Mouse (Mus musculus) right cerebral cortex, postnatal 4 days (tissue): ENCODE results near the gene Chaf1b.
A peak's percentile ranks its signal among the peaks of the same experiment; 100 is the strongest.

Source experiments
- DNase-seq: peaks from one replicate; pipeline ENCODE4 v3.0.0-alpha.2; 2022

Gene Chaf1b

DNA sequence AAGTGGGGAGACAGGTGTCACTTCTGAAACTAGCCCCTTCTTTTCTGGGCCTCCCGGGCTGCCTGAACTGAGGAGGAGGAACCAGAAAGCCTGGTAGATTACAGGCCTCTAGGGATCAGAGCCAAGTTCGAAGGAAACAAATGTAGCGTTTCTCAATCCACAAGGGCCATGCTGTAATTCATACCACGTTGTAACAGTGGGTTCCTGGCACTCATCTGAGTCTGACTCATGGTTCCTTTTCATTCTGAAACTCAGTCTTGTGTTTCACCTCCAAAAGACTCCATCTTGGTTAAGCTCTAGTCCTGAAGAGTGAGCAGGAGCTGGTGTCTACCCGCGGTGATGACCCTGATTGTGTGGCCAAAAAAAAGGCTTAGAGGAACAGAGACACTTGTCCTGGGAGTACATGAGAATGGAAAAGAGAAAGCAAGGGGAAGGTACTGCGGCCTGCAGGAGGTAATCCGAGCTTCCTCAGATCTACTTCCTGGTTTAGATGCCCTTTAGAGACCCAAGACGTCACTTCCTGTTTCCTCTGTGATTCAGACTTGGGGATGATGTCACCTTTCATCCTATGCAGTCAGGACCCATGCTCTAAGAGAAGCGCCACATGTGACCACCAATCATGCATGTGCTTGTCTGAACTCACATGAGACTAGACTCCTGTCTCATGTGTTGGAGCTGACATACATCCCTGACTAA is 30.3 kb downstream of the Chaf1b start:
- no peak for DNase-seq

DNA sequence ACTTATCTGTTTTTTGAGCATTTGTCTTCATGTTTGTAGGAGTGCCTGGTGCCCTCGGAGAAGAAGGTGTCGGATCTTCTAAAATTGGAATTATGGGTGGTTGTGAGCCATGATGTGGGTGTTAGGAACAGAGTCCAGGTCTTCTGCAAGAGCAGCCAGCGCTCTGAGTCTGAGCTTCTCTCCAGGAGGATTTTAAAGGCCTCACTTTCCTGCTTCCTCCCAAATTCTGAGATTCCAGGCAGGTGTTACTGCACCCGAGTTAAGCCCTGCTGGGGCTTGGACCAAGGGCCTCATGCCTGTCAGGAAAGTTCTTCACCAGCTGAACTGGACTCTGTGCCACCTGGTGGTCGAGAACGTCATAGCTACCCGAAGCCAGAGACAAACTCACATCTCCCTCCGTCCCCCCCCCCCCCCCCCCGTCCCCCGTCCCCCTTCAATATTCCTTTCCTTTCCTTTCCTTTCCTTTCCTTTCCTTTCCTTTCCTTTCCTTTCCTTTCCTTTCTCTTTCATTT is 31.7 kb downstream of the Chaf1b start:
- peak; percentile 46 for DNase-seq

DNA sequence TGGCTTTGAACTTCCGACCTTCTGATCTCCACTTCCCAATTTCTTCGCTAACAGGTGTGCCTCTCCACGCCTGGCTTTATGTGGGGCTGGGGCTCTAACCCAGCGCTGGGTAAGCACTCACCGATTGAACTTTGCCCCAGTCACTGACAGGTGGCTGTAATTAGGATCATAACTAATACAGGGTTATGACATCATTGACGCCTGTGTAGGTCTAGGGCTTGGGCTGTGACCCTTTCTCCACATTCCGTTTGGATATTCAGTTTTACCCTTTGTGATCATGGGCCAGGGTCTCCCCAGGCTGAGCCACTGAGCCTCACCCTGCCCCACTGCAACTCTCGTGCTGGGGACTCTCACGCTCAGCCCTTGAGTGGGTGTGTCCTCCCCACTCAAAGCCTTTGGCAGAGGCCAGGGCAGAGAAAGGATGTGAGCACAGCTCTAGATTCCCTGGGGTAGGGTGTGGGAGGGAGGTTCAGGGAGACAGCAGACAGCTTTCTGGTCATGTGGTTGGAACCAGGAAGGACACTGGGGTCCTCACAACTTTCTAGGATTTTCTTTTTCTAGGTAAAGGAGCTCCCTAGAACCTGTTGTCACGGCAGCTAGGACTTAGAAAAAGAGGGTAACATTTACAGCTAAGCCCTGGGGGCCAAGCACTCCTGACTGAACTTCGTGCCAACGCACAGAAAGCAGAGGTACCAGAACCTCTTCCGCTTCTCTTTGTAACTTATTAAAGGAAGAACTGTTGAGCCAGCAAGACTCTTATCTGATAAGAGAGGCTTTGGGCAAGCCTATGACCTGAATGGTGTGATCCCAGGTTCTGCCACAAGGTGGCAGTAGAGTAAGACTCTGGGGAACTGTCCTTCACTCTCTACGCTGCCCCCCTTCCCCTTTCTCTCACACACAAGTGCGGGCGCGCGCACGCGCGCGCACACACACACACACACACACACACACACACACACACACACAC is 34.3 kb downstream of the Chaf1b start:
- DNase-seq, result peak; percentile 95

DNA sequence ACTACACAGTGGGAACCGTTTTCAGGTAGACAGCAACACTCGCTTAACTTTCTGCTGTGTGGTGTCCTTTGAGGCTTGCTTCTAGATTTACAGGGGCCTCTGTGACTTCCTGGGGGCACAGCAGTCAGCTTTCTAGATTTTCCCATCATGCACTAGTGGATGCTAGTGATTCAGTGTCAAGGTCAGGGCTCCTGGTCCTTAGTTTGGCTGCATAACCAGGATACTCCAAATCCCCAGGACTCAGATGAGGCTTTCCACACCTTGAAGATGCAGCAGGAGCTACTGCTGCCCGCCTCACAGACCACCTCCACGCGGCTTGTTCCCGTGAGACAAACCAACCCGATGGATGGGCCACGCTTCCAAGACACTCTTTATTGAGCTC is 35.0 kb downstream of the Chaf1b start:
- DNase-seq, result no peak

DNA sequence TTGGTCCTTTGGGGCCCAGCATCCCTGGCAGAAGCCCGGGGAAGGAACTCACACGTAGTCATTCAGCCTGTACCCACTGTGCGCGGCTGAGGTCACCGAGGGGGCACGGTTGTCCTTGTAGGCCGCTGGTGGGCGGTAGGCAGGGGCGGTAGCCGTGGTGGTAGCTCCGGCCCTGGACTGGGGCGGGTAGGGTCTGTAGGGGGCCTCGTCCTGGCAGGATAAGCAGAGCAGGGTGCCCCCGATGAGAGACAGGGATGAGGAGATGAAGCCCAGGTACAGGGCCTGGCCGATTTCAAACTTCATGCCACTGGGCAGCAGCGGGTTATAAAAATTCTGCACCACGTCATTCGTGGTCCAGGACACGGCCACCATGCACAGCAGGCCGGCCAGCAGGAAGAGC is 35.5 kb downstream of the Chaf1b start:
- DNase-seq, result no peak

DNA sequence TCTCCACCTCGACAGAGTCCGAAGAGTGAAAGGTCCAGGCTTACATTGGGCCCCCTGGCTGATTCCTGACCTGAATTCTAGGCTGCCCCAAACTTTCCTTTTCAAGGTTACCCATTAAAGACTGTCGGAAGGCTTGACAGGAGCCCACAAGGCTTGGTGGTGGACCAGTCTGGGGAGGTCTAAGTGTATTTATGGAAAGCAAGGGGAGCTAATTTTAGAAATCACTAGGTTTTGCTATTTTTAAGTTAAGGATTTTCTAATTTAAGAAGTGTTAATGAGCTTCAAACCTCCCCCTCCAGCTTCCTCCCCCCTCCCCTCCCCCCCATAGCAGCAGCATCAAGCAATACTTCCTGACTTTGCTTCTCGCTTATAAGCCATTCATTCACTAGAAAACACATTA is 37.0 kb downstream of the Chaf1b start:
- DNase-seq, result no peak

DNA sequence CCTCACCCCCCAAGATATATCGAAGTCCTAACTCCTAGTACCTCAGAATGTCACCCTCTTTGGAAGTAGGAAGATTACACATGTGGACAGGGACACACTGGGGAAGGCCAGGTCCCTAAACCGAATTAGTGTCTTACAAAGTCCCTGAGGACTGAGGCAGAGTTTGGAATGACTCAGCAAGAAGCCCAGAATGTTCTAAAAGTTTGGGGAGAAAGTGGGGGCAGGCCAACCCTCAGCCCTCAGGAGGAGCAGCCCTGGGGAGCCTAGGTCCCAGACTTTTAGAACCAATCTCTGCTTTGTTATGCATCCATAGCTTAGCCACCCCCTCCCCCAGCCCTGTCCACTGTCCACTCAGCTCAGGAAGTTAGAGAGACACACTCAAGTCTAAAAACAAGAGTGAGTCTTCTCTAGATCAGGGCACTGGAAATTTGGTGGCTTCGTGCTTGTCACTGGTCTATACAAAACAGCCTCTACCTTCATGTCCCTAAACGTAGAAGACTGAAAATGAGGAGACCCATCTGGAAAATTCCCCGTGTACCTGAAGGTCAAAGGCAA is 39.2 kb downstream of the Chaf1b start:
- no peak for DNase-seq

DNA sequence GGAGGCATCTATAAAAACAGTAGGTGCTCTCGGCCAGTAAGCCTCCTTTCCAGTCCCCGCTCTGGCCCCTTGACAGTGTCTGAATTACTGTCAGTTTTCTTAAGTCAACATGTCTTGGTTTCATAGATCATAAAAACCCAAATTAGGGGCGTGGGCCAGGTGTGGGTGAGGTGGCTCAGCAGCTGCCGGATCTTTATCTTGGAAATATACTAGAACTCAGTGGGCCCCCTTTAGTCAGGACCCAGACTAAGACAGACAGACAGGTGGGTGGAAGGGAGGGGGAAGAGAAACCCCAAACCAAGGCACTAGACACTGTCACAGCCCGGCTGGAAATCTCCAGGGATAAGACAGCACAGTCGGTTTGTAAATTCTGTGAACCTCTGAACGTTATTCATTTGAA is 40.1 kb downstream of the Chaf1b start:
- no peak for DNase-seq

DNA sequence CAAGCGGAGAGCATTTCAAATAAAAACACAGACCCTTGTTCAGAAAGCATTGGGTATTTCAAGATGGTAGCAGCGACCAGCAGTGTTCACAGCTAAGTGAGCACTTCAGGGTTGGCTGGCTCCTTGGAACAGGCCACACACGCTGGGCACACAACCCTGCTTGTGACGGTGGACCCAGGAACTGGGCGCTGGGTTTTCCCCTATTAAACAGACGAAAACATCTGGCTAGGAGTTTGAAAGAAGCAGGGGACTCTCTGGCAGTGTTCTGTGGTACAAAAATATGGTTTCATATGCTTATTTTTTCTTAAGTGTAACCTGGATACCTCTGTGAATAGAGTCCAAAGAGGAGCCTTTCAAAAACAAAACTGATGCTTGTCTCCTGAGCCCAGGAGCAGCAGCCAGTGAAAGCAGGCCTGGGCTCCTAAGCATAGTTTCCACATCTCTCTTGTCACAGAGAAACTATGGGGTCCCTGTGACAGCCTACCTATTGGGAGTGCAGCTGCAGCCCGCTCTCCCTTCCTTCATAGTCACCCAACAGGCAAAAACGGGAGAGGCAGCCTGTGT is 42.1 kb downstream of the Chaf1b start:
- no peak for DNase-seq

DNA sequence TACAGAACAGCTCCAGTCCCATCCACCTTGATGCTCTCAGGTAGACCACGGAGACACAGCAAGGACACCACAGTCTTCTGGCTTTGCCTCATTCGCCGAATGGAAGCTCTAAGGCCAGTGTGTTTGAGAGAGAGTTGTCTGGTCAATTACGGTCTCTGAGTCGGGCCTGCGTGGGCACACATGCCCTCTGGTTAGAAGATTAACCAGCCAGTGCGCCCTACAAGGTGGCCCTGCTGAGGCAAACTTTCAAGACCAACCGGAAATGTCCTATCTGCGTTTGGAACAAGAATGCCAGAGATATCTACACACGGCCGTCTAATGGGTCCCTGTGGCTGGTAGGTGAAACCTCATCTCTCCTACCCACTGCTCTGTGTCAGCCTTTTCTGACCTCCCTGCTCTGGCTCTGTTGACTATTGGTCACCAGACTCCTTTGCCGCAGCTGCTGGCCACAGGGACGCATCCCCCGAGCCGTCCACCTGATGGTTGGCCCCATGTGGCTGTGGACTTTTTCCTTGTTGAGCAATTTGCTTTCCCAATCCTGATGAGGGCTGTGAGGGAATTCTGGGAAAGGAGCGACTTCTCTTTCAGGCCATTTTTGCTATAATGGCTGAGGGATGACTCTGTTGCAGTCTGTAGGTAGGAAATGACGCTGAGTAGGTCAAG is 45.8 kb downstream of the Chaf1b start:
- DNase-seq, result no peak

DNA sequence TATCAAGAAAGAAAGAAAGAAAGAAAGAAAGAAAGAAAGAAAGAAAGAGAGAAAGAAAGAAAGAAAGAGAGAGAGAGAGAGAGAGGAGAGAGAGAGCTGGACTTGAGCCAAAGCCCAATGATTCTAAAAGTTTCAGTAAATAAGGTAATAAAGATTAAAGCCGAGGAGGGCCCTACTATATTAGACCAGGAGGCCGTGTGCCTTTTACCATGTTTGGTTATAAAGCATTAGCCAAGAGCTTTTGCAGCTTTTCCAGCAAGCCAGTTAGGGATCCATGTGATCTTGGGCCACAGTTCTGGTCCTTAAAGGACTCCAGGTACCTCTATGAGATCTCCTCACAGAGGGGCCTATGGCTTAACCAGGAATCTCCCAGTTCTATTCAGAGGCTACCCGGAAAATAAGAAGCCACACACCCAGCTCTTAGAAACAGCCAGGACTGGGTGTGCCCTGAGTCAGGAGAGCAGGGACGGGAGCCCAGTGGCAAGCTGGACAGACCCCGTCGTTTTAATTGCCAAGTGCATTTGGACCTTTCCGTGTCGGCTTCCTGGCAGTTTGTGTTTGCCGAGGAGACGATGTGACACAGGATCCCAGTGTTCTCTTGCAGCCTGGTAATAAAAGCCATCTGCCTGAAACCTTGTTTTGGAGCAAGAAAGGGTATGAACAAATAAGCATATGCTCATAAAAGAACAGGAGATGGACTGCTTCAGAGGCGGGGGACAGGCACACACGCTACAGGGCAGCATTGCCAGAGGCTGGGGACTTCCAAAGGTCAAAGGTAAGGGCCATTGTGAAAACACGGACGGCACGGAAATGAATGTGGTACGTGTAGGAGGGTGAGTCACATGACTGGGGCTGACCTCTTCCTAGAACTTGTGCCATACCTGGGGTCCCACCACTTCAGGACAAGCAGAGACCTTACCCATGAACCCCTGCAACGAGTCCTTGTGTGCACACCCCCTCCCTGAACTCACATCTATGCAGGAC is 48.8 kb downstream of the Chaf1b start:
- DNase-seq, result no peak

DNA sequence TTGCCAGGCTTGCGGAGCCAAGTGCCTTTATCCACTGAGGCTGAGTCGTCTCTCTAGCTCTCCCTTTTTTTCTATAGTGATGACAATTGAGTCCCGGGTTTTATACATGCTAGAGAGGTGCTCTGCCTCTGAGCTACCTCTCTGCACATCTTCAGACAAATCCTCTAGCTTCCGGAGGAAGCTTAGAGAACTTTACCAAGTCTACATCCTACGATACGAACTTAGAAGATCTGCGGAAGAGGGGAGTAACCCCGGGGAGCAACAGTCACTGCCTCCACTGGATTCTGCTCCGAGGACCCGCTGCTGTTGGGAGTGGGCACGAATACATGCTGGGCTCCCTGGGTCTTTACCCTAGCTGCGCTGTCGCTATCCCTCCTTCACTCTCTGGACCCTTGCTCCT is 50.9 kb downstream of the Chaf1b start:
- DNase-seq, result no peak

DNA sequence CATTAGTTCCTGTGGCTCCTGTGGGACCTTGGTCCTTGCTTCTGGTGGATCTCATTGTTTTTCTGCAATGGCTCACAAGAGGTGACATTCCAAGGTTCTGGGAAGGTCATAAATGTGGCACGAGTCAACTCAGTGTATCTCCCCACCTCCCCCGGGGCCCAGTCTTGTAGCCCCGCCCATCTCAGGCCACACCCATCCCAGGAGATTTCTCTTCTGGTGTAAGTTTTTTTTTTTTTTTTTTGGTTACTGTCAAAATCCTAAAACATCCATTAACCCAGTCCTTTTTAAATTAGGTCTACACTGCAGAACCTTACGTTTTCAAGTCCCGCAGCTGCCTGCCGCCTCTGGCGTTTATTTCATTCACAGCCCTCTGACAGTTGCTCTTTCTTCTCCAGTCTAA is 51.3 kb downstream of the Chaf1b start:
- no peak for DNase-seq

DNA sequence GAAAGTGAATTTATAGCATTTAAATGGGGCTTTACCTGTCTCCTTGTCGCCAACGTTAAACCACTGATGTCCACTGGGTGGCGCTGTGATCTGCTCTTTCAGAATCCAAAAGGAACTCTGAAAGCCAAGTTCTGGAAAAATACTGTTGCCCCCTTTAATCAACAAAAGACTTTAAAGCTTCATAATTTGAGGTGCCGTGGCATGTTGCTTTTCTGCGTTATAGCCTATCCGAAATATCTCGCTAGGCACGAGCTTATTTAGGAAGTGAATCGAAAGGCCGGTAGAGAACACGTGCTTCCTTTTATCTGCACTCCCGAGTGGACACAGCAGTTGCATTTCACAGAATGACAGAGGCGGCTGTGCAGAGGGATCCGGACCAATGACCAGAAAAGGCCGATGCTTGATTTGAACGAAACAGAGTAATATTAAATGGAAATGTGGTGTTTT is 54.7 kb downstream of the Chaf1b start:
- DNase-seq, result peak; percentile 95

DNA sequence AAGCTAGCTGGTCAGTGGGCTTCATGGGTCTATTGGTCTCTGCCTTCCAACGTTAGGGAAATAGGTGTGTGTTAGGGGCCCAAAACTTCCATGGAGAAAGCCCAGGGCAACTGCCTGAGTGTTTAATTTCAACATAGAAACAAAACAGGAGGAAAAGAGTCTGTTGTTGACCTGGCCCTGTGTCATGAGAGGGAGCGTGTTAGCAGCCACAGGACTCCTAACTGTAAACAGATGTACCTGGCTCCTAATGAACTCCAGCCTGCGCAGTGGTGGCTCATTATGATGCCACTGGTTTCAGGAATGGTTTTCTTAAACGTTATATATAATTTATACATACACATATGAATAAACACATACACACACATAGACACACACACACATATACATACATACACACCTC is 56.3 kb downstream of the Chaf1b start:
- DNase-seq, result no peak

DNA sequence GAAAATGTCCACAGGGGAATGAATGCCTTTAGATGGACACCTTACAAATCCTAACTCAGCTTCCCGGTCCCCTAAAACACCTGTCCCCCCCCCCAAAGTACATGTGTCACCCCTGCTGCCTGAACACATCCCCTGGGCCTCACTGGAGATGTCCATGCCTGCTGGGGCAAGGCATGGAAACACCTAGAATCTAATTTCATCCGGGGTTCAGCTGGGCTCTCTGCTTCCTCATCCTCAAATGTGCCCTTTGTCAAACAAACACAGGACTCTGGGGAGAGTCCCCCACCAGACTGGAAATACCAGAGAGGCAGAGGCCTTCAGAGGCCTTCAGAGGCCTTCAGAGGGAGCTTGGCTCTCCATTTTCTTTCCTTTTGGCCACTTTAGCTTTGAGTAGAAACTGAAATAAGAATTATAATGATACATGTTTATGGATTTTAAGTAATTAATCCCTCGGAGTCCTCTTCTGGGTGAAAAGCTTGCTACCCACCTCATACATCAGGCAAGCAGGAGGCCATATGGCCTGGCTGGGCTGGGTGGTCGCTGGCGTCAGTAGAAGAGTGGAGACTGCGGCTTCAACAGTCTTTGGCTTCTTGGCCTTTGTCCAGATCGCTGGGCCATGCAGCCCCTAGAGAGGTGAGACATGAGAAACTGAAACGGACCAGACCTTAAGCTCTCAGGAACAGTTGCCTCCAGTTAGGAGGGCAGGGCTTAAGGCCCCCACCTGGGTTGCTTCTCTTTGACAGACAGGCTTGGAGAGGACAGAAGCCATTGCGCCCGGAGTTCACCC is 58.3 kb downstream of the Chaf1b start:
- no peak for DNase-seq

DNA sequence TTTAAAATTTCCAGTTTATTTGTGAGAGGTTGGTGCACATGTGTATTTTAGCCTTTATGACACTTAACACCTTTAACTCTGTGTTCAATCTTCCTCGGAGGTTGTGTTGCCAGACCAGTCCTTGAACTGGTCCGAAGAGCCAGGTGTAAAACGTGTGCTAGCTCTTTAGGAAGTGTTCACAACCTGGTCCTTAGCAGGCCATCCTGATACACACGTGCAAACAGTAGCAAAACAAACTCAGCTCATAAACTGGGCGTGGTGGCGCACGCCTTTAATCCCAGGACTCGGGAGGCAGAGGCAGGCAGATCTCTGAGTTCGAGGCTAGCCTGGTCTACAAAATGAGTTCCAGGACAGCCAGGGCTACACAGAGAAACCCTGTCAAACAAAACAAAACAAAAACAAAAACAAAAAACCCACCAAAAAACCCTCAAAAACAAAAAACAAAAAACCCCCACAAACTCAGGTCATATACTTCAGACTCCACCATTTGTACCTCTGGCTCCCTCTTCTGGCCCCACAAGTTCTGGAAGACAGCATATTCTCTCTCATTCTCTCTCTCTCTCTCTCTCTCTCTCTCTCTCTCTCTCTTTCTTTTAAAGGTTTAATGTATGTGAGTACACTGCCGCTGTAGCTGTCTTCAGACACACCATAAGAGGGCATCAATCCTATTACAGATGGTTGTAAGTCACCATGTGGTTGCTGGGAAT is 59.2 kb downstream of the Chaf1b start:
- no peak for DNase-seq

DNA sequence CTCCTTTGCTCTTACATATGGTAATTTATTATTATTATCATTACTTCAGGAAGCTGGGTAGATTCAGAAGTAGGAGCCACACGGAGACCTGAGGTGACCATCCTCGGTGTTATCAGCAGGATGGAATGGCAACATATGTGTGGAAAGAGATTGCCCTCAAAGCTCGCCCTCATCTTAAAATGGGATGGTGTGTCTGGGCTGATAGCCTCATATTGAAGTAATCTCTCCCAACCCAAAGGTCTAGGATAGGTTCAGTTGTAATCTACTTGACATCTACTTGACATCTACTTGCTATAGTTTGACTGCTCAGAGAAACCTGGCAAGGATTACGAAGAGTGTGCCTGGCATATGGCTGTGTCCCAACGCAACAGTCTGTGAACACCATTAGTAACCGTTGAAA is 60.6 kb downstream of the Chaf1b start:
- DNase-seq, result no peak

DNA sequence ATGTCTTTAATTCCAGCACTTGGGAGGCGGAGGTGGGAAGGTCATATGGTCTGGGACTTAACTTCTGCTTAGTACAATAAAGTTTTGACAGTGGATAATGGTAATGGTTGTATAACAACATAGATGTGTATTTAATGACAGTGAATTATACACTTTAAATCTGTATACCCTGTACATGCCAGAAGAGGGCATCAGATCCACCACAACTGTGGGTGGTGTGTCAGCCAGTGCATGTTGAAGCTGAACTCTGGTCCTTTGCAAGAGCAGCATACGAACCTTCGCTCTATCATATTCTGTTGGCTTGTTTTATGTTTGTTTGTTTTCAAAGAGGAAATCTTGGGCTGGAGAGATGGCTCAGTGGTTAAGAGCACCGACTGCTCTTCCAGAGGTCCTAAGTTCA is 63.7 kb downstream of the Chaf1b start:
- no peak for DNase-seq
